Mouse (Mus musculus) testis, postnatal 14 days (tissue): ENCODE results near the gene Focad.
"Not testable (repeated sequence)": the region's sequence is repeated elsewhere in the genome, so short reads cannot be mapped to it uniquely, and the experiment has no call there.

Experiments
- DNase-seq: peaks from one replicate; pipeline ENCODE4 v3.0.0; 2021; ENCODE audit warnings: low spot score

Focad gene

DNA sequence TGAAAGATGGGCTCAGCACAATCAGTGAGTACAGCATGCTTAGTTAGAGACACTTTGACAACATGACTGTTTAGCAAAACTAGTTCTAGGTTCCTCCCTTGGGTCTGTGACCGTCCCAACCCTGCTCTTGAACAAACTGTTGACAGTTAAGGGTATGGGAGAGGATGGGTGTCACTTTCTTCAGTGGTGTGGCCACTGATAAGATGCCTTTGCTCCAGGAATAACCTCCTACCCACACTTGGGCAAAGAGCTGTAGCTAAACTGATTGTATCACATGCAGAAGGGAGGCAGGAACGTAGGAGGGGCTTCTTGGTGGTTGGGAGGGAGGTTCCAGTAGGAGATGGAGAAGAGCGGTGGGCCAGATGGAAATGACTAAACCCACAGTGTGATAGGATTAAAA, 213.3 kb downstream of the Focad start:
- DNase-seq: no peak

DNA sequence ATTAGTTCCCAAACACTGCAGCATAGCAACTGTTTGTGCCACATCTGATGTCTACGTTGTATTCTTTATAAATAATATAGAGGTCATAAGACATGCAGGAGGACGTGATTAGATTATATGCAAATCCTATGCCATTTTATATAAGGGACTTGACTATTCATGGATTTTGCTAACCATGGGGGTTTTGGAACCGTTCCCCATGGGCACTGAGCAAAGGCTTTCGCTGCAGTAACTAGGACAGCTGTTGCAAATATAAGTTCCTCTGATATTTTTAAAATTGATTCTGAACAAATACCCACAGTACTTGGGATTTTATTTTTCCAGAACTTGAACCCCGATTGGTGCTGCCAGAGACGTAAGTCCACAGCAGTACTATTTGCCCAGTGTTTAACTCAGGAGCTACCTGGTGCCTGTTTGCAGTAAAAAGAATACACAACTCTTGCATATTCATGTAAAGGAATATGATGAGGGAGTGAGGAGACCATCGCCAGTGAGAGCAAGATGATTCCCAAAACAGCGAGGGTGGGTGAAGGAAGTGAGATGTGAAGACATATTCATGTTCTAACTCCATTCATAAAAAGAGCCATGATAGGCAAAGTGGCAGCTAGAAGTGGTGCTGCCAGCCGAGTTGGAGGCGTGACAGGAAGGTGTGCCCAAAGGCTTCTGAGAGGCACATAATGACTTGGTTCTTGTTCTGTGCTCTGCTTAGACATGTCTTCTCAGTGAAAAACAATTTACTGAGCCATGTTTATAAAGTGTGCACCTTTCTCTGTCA, 214.1 kb downstream of the Focad start:
- DNase-seq: no peak

DNA sequence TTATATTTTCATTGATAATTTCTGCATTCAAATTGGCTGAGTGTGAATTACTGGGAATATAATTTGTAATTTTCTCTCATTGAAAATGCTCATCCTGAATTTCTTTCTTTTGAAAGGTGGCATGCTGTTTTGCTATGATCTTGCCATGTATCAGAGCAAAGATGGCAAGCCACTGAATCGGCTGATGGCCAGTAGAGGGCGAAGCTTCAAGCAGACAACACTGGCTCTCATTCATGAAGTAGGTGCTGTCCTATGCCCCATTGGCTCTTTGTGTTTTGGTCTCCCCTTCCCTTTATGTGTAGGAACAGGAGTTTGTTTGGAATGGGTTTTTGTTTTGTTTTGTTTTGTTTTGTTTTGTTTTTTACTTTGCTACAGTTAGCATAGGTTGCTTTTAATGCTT, 215.2 kb downstream of the Focad start:
- no peak for DNase-seq

DNA sequence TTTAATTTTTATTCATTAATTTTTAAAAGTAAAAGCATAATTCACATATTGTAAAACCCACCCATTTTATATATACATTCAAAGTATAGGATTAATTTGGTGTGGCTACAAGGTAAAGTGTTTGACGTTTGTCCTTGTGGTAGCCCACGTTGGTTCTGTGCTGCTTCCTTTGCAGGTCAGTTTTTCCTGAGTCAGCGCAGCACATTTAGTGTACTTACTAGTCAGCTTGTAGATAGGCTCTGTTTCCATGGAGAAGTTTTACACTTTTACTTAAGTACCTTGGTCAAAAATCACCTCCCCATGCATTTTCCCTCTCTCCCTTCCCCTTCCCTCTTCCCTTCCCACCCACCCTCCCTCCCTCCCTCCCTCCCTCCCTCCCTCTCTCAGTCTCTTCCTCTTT, 220.5 kb downstream of the Focad start:
- no peak for DNase-seq

DNA sequence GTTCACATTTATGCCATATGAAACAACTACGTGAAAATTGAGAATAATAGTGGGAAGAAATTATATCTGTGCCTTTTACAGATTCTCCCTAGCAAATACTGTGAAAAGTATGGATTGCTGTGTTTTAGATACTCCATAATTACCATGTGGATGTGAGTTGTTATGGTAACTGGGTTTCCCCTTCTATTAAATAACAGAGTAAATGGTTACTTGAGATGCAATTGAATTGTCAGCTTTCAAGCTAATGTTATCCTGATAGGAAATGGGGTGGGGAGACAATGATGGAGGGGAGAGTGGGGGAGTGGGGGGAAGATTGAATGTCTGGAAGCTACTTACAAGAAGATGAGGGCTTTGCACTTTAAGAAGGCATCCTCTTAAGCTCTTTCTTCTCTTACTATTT, 225.6 kb downstream of the Focad start:
- DNase-seq: no peak

DNA sequence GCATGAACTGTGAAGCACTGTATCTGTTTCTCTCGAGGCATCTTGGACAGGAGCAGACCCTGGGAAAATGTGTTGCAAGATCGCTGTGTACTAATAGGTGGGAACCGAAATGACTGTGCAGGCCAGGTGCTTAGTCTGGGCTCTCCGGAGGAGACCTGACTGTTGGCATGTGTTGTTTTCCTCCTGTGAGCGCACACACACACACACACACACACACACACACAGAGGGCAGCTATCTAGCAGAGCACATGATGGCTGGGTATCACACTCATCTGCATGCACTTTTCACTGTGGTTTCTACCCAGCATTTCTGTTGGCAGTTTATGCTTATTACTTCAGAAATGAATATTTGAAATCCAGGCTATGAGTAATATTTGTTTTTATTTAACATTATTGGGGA, 231.0 kb downstream of the Focad start:
- DNase-seq: no peak

DNA sequence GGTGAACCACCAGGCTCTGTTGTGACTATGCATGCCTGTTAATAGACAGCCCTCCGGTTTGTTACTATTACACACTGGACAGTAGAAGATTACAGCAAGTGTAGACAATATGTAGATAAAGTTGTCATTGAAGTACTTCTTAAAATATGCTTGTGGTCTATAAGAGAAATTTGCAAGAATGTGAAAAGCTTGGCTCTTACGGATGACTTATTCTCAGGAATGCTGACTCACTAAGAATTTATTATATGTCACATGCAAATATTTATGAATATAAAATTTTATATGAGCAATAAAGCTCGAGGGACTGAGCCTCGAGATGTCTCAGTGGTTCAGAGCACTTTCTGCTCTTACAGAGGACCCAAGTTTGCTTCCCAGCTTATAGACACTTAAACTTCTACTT, 240.1 kb downstream of the Focad start:
- no peak for DNase-seq

DNA sequence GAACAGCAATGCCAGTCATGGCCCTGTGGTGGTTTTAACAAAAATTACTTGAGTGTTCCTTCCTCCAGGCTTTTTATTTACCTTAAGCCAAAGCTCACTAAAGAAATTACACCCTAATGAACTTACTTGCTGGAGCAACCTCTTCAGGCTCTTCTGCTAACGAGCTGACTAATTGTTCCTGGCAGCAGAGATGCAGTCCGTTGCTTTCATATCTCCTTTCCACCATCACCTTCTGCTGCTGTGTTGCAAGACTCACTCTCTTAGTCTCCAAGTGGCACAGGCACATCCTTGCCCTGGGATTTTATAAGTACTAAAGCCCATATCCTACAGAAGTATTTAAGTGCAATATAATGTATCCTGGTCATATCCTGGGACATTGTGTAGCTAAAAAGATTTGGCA, 242.3 kb downstream of the Focad start:
- no peak for DNase-seq

DNA sequence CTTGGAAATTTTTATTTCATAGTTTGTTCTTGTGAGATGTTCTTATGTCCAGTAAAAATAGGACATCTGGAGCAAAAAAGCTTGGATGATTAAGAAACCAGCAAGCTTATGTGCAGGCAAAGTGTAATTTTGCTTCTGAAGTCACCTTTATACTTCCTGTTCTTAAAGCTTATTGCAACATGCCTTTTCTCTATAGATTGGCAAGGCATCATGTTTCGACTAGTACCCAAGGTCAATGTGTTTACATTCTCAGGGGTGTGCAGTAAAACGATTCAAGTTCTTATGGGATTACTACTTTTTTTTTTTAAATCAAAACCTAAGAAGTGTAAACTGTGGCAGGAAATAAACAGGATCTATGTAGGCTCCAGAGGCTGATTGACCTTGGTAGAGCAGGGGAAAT, 242.9 kb downstream of the Focad start:
- DNase-seq: no peak

DNA sequence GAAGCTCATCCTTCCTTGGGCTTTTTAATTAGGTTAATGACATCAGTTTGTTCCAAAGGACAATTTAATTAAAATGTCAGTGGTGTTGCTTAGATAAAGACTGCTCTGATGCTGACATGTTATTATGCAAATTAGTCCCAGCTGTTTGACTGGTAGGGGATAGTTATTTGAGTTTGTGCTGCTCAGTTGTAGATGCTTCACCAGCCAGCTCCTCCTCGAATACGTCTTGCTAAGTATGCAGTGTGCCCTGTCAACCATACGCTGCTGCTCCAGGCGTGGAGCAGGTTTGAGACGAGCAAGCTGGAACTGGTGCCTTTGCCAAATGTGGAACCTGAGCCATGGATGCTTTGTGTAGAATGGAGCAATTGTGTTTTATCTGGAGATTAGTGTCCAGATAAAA, 243.7 kb downstream of the Focad start:
- no peak for DNase-seq

DNA sequence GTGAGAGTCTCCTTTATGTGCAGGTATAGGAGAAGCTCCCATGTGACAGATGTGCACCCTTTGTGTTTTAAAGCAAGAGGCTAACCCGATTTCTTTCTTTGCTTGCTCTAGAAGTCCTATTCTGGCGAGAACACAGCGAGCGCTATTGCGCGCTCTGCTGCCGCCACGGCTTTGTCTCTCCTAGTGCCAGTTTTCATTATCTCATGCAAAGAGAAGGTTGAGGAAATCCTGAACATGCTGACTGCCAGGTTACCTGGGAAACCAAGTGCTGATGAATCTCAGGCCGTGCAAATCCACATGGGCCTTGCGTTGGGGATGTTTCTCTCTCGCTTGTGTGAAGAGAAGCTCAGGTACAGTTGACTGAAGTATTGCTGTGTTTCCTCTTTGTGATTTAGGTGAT, 250.0 kb downstream of the Focad start:
- no peak for DNase-seq

DNA sequence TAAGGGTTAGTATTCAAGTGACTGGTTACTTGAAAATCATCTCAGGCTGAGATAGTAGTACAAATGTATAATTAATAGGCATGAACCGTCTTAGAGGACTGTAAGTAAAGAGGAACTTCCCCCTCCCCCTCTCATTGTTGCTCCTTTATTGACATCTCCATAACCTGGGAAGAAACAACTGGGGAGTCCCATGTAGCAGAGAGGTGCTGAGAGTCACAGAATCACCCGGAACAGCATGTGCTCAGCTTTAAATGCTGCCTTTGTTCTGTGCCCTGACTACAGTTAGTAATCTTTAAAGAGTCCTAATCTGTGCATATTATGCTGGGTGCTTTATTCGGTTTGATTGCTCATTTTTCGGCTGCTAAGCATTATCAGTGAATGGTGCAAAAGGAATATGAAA, 250.6 kb downstream of the Focad start:
- no peak for DNase-seq

DNA sequence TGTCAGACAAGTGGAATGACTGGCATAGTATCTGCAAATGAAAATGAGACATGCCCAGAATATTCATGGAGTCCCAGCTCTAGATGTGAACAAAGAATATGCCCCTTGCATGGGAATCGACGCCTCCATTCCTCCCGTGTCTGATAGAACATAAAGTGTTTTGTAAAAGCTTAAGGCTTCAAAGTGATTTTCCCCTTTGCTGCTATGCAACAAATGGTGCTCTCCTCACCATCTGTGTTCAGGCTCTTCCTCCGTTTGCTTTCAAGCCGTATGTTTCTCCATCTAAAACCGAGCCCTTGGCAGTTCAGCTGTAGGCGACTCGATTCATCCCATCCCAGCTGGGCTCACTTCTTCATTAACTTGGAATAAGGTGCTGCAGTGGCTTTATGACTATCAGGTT, 251.5 kb downstream of the Focad start:
- DNase-seq: no peak

DNA sequence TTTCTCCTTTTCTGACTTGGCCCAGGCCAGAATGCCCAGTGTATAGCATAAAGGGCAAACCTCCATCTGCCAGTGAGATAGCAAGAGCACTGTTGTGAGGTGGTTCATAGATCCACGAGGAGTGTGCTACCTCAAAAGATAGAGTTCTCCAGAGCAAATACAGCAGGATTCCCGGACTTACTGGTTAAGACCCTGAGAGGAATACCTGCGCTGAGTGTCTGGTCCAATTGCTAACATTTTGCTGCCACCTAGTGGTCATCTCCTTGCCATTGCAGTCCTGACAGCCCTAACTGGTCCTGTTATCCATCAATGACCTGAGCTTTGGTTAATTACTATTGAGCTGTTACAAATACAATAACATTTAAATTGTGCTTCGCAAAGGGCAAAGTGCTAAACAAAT, 256.5 kb downstream of the Focad start:
- peak; percentile 36 for DNase-seq

DNA sequence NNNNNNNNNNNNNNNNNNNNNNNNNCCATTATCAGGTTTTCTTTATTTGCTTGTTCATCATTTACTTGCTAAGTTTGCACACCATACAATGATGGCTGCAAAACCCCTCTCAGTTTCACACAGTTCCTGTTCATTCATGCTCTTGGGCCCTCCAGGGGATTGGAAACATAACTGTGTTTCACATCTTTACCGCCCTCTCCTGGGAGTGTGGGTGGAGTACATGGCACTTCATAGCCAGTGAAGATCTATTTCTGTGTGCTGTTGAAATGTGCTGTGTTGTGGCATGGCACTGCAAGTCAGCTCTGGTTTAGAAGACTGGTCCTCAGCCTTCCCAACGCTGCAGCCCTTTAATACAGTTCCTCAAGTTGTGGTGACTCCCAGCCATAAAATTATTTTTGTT, 262.2 kb downstream of the Focad start:
- no peak for DNase-seq

DNA sequence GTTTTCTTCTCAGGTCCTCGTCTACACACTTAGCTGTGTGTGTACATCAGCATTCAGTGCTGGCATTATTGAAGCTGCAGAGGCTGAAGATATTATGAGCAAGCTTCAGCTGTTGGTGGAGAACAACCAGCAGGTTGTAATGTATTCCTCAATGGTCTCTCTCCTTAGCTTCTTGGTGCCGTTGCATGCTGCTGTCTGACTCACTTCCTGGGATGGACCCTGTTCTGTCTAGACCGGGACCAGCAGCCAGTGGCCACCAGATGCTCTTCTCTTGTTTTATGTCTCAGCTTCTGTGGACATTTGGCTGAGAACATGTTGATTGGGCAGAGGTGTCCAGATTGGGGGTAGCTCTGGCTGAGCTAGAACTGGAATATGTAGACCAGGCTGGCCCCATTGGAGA, 263.0 kb downstream of the Focad start:
- no peak for DNase-seq

DNA sequence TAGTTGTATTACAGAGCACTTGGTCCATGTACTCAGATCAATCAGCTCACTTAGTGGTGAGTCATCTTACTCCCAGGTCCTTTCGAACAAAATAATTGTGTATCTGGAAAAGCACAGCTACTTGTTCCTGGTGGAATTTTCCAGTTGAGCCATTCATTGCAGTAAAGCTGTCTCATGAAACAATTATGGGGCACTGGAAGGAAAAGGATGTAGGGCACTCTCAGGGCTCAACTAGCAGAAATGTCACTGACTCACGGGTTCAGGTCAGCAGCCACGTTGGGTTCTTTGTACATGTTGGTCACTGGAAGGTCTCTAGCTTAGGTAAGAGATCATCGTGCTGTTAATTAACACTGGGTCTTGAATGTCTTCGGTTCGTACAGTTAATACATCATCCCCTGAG, 275.5 kb downstream of the Focad start:
- no peak for DNase-seq

DNA sequence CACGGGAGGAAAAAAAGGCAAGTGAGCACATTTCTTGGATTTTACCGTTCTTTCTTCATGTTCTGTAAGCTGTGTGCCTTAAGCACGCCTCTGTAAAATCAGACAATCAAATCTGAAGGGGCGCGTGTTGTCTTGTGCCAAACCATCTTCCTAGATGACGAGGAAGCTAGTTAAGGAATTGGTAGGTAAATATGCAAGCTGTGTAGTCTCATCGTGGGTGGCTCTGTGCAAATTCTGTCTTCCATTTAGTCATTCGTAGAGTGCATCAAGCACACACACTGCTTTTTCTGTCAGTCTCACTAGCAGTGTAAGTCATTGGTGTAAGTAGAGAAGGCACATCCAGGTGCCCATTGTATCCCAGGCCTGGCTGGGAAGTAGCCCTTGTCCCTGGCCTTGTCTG, 276.4 kb downstream of the Focad start:
- no peak for DNase-seq

DNA sequence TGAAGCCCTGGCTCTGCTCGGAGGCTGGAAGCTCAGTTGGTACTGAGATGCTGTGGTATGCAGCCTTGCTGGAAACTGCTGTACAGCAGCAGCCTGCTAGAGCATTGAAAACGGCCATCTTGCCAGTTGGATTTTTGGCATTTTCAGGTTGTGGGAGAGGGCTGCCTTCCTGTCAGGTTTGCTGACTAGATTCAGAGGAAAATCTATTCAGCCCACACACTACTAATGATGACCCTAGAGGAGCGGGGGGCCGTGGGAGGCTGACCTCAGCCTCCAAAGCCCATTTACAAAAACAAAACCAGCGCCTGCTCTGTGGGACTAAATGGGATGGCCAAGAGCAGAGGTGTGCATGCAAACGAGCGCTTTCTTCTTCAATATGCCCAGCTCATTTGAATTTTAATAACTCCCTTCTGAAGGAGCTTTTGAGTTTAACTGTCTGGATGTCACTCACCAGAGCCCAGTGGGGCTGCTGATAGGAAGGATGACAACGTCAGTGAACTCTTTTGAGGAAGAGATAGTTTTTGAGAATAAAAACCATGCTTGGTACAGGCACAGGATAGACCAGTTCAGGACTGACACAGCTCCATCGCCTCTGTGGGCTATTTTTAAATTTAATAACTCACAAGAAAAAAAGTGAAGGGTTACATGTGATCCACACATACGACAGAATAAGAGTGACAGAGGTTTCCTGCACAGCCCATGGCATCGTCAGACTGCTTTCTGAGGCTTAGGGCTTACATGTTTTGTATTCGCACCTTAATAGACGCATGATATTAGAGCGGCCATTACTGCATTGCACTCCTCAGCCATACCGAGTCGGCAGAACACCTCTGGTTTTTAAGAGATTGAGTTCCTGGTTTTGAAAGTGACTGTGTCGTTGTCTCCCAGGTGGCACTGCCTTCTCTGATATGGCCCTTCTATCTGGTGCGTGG, 278.1 kb downstream of the Focad start:
- DNase-seq: no peak

DNA sequence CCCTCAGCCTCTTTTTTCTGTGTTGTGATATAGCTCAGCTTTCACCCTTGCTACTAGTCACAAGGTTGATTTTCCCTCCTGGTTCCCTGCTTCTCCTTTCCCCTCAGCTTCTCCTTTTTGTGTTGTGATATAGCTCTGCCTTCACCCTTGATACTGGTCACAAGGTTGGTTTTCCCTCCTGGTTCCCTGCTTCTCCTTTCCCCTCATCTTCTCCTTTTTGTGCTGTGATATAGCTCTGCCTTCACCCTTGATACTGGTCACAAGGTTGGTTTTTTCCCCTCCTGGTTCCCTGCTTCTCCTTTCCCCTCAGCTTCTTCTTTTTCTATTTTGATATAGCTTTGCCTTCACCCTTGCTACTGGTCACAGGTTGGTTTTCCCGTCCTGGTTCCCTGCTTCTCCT, 295.6 kb downstream of the Focad start:
- DNase-seq: no peak

DNA sequence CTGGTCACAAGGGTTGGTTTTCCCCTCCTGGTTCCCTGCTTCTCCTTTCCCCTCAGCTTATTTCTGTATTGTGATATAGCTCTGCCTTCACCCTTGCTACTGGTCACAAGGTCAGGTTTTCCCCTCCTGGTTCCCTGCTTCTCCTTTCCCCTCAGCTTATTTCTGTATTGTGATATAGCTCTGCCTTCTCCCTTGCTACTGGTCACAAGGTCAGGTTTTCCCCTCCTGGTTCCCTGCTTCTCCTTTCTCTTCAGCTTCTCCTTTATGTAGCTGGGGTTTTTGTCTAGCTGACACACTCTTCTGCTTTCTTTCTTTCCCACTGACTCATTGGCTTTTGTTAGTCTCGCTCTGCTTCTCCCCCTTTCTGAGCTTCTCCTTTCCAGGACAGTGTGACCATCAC, 296.2 kb downstream of the Focad start:
- not testable (repeated sequence) for DNase-seq

DNA sequence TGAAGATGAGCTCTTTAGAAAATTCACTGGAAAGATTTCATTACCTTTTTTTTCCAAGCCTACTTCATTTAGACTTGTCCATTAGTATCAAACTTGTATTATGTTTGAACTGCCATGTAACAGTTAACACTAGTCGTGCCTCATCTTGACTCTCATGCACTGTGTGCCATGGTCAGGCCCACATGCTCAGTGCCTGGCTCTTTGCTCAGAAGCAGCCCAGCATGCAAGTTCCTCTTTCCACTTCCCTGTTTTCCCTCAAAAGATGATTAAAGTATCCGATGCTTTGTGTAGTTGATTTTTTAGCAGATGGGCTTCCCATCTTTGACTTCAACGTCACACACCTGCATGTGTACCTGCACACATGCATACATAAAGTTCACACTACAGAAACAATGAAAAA, 301.3 kb downstream of the Focad start:
- no peak for DNase-seq

DNA sequence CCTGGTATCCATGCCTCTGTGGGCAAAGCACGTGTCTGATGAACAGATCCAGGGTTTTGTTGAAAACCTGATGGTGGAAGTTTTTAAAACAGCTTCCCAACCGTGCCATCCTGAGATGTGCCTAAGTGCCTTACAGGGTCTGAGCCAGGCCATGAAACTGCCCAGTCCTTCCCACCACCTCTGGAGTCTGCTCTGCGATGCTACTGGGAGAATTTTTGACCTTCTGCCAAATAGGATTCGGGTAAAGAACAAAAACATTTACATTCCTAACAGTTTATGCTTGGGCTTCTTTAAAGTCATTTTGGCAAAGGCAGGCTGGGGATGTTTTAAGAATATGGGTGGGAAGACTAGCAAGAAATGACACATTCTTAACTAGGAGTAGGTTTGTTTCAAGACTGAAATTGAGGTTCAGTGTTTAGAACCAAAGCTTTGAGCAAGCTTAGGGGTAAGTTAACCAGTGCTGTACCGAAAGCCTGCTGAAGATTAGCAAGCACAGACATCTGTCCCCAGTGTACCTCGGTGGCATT, 302.6 kb downstream of the Focad start:
- DNase-seq: no peak
